In the genomic region with DNA sequence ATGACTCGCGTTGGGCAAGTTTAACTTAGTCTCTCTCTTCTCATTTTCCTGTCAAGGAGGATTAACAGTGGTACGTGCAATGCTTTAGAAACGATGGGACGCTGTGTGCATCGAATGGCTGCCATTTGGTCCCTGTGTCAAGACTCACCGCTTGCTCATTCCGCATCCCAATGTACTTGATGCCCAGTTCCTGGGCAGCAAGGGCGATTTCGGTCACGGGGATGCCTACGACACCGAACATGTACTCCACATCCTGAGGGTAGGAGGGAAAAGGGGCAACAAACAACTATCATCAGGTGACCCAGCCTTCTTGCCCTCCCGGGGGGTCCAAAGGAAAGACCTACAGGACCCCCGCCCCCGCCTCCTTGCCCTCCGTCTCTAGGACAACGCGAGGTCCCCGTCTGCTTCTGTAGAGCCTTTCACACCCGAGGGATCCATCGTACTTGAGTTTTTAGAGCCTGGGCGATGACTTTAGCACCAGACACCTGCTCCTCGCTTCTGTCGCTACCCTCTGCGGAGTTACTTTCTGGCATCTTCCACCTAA, we compare ENCODE assay signal across 8 mouse cellular contexts. TPM values are rescaled to one million over a fixed set of nuclear protein-coding genes. Genes with fewer than 3 reads are reported as not detected.
DNase-seq lines count a peak whose midpoint lies in the region; ATAC-seq lines count a peak whose summit lies in the region.

Gene Gm49387, minus strand, starts transcription at position 533 of the 544 bp plus-strand sequence.

- no peaks in the 10 kb centered on the region for H3K36me3 ChIP-seq in heart, embryonic 15.5 days
- no peaks in the 10 kb centered on the region for H3K36me3 ChIP-seq in forebrain, embryonic 16.5 days (ENCODE audit: control insufficient read depth, insufficient read depth)
- no peaks in the 10 kb centered on the region for H3K36me3 ChIP-seq in liver, embryonic 15.5 days (replicated peaks)

- intact Hi-C loops in heart, postnatal 14 days (cut with DNase I) = no loop called here

- peak within 1 kb of the TSS; percentile 83 for H3K4me3 ChIP-seq in heart, embryonic 15.5 days
- H3K4me3 ChIP-seq in forebrain, embryonic 16.5 days (replicated peaks; ENCODE audit: low read length) = peak within 1 kb of the TSS; percentile 73
- H3K4me3 ChIP-seq in liver, embryonic 15.5 days (replicated peaks) = peak within 1 kb of the TSS; percentile 79

- peaks cover 12% of the 10 kb centered on the region for H3K4me1 ChIP-seq in heart, embryonic 15.5 days (replicated peaks)
- peaks cover 15% of the 10 kb centered on the region for H3K4me1 ChIP-seq in forebrain, embryonic 16.5 days (replicated peaks; ENCODE audit: control insufficient read depth, insufficient read depth, low read length)
- peaks cover 23% of the 10 kb centered on the region for H3K4me1 ChIP-seq in liver, embryonic 15.5 days (replicated peaks)

- WGBS in heart, embryonic 15.5 days = 3% methylated on average over 26 of the region's 26 CpGs
- WGBS in forebrain, embryonic 16.5 days = 2% methylated on average over 26 of the region's 26 CpGs
- WGBS in liver, embryonic 15.5 days (ENCODE audit: insufficient replicate concordance) = 3% methylated on average over 26 of the region's 26 CpGs

- H3K27ac ChIP-seq in heart, embryonic 15.5 days = peak within 1 kb of the TSS; percentile 90
- peak within 1 kb of the TSS; percentile 80 for H3K27ac ChIP-seq in forebrain, embryonic 16.5 days (ENCODE audit: low read length)
- peak within 1 kb of the TSS; percentile 92 for H3K27ac ChIP-seq in liver, embryonic 15.5 days (replicated peaks)

- DNase-seq in heart, postnatal 14 days = no peak
- DNase-seq in NIH3T3 (ENCODE audit: low read depth) = peak; percentile 37
- no peak for DNase-seq in left cerebral cortex, adult 18-20 months (ENCODE audit: low spot score in 2 of 2)
- DNase-seq in yolk sac, embryonic 10.5 days (ENCODE audit: low spot score) = no peak
- no peak for DNase-seq in spleen, postnatal 10 days (ENCODE audit: low spot score in 2 of 2)

- peak within 1 kb of the TSS; percentile 71 for H3K9ac ChIP-seq in heart, embryonic 15.5 days
- H3K9ac ChIP-seq in forebrain, embryonic 16.5 days (replicated peaks; ENCODE audit: low read depth, low read length) = peak within 1 kb of the TSS; percentile 59
- H3K9ac ChIP-seq in liver, embryonic 15.5 days = peak within 1 kb of the TSS; percentile 81

- H3K4me2 ChIP-seq in heart, embryonic 15.5 days = peak within 1 kb of the TSS; percentile 90
- H3K4me2 ChIP-seq in forebrain, embryonic 16.5 days (ENCODE audit: low read length) = peak within 1 kb of the TSS; percentile 83
- H3K4me2 ChIP-seq in liver, embryonic 15.5 days = peak within 1 kb of the TSS; percentile 93

- ATAC-seq in heart, embryonic 15.5 days (replicated peaks; ENCODE audit: insufficient number of reproducible peaks, insufficient read depth, low FRiP score, low read depth) = peak; percentile 40
- ATAC-seq in forebrain, embryonic 16.5 days = no peak; the same call in 1 of the 2 replicates
- peak; percentile 8; the same call in 1 of the 2 replicates for ATAC-seq in liver, embryonic 15.5 days (ENCODE audit: insufficient read depth)

- H3K27me3 ChIP-seq in heart, embryonic 15.5 days = no peaks in the 10 kb centered on the region
- H3K27me3 ChIP-seq in forebrain, embryonic 16.5 days (replicated peaks; ENCODE audit: control insufficient read depth, insufficient read depth, low read length) = no peaks in the 10 kb centered on the region
- H3K27me3 ChIP-seq in liver, embryonic 15.5 days = no peaks in the 10 kb centered on the region

- H3K9me3 ChIP-seq in heart, embryonic 15.5 days (replicated peaks) = no peaks in the 10 kb centered on the region
- no peaks in the 10 kb centered on the region for H3K9me3 ChIP-seq in forebrain, embryonic 16.5 days (ENCODE audit: control insufficient read depth, low read length)
- H3K9me3 ChIP-seq in liver, embryonic 15.5 days (replicated peaks) = no peaks in the 10 kb centered on the region

RNA-seq across cellular contexts. Expression of gene Gm49387, which starts in this region (rescaled TPM):
- polyA plus RNA-seq in heart, embryonic 15.5 days (2015; fragmentation: Nextera tagmentation; extraction: Ambion mirVana) = 2.6 TPM in 2 replicates
- total RNA-seq in heart, postnatal 14 days (2021) = 1 to 10 TPM in 1 of 2 experiments, under 1 TPM in 1; 0.85 to 1.2 TPM
- not detected in 2 replicates for polyA plus RNA-seq in forebrain, embryonic 16.5 days (2015; fragmentation: Nextera tagmentation; extraction: Ambion mirVana)
- polyA plus RNA-seq in liver, embryonic 15.5 days (2015; fragmentation: Nextera tagmentation; extraction: Ambion mirVana) = 2.9 and 3.6 TPM in 2 replicates
- under 1 TPM in 1 of 2 experiments, not detected in 1; 0.66 TPM for total RNA-seq in left cerebral cortex, adult 18-20 months (2021)
